9 mouse cellular contexts compared by ENCODE assay signal in the genomic region with DNA sequence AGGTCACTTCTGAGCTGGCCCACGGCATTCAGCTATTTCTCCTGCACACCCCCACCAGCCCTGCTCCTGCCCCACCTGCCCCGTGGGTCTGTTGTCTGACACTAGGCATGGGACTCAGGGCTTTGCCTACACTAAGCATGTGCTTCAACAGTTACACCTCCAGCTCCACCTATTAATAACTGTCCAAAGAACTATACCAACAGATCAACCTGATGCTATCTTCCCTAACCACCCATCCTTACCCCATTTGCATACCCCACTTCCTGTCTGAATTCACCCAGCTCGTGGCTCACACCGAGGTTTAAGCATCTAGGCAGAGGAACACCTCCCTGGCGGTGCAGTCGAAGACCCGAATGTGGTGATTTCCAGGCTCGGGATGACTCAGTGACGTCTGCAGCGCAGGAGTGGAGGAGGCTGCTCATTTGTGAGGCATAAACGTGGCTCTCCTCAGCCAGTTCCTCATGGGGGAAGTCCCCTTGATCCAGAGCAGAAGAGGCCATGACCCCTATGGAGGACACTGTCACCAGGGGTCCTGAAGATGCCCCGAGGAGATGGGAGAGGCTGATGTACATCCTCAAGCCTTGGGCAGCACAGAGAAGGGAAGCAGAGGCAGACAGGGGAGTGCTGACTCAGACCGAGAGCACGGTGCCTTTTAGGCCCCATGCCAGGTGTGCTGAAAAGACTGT. TPM values are rescaled to one million over a fixed set of nuclear protein-coding genes. Genes with fewer than 3 reads are reported as not detected.
DNase-seq lines count a peak whose midpoint lies in the region; ATAC-seq and TF ChIP-seq lines count a peak whose summit lies in the region.
"Had no signal": no experiment of that assay in that cellular context is flagged by ENCODE, and none has a peak within 500 bp of the region (broad histone marks: within the 10 kb centered on the region; RNA-seq: fewer than 3 reads in every experiment).

No protein-coding gene starts in this region.

- no peak overlapping the region for H3K4me2 ChIP-seq in heart, embryonic 15.5 days
- peak overlapping the region; percentile 64 for H3K4me2 ChIP-seq in CH12.LX (ENCODE audit: insufficient read depth, low read depth, poor library complexity, severe bottlenecking)
- no peak overlapping the region for H3K4me2 ChIP-seq in intestine, postnatal 0 days (replicated peaks; ENCODE audit: low read depth)
- H3K4me2 ChIP-seq: hindbrain, embryonic 15.5 days had no signal

- TF ChIP-seq EP300 in CH12.LX (IDR thresholded peaks at IDR 0.05; ENCODE audit: low read length): peak; percentile 96

- no peaks in the 10 kb centered on the region for H3K9me3 ChIP-seq in heart, embryonic 15.5 days (replicated peaks)
- no peaks in the 10 kb centered on the region for H3K9me3 ChIP-seq in CH12.LX (replicated peaks; ENCODE audit: low read length)
- no peaks in the 10 kb centered on the region for H3K9me3 ChIP-seq in intestine, postnatal 0 days (ENCODE audit: control insufficient read depth)
- H3K9me3 ChIP-seq: hindbrain, embryonic 15.5 days had no signal

- no peaks in the 10 kb centered on the region for H3K27me3 ChIP-seq in heart, embryonic 15.5 days
- H3K27me3 ChIP-seq in CH12.LX (replicated peaks): no peaks in the 10 kb centered on the region
- no peaks in the 10 kb centered on the region for H3K27me3 ChIP-seq in intestine, postnatal 0 days (replicated peaks; ENCODE audit: control insufficient read depth, insufficient read depth, low read length)
- H3K27me3 ChIP-seq: hindbrain, embryonic 15.5 days had no signal

- intact Hi-C loops in heart, postnatal 36 days (cut with DNase I): no loop called here

- H3K4me1 ChIP-seq in heart, embryonic 15.5 days (replicated peaks): peaks cover 9% of the 10 kb centered on the region; the same call in 1 of the 2 replicates
- peaks cover 56 to 90% of the 10 kb centered on the region in 2 experiments for H3K4me1 ChIP-seq in CH12.LX (ENCODE audit: control insufficient read depth in 1 of 2, insufficient read depth in 2 of 2)
- H3K4me1 ChIP-seq in intestine, postnatal 0 days (replicated peaks; ENCODE audit: control insufficient read depth, insufficient read depth, low read length): 0 out of 2 replicates have a peak, but pooled peaks cover 3% of the 10 kb centered on the region
- H3K4me1 ChIP-seq: hindbrain, embryonic 15.5 days had no signal

- no peak overlapping the region for H3K4me3 ChIP-seq in heart, embryonic 15.5 days
- peak overlapping the region in 2 of 3 experiments; percentile 14 to 29 for H3K4me3 ChIP-seq in CH12.LX (replicated peaks in 1 of 3; ENCODE audit: low read depth in 2 of 3, low read length in 2 of 3, poor library complexity in 1 of 3)
- no peak overlapping the region for H3K4me3 ChIP-seq in intestine, postnatal 0 days (ENCODE audit: low read depth, low read length)
- H3K4me3 ChIP-seq: hindbrain, embryonic 15.5 days had no signal

- WGBS in heart, embryonic 15.5 days: 46% methylated on average over 14 of the region's 14 CpGs
- WGBS in intestine, postnatal 0 days: 56% methylated on average over 14 of the region's 14 CpGs

- no peak for TF ChIP-seq CTCF in CH12.LX (conservative IDR thresholded peaks at IDR 0.05 in 1 of 2, IDR thresholded peaks at IDR 0.05 in 1 of 2; ENCODE audit: low read depth in 2 of 2, low read length in 2 of 2)
- TF ChIP-seq CTCF in intestine, postnatal 0 days (IDR thresholded peaks at IDR 0.05; ENCODE audit: low read depth): no peak

- dilution Hi-C loops in CH12.LX (cut with MboI; ENCODE audit: extremely low pct_ligation_motif_present, extremely low pct_unique_long_range_greater_than_20kb, low sequenced_read_pairs): no loop called here

- TF ChIP-seq RAD21 in CH12.LX (IDR thresholded peaks at IDR 0.05; ENCODE audit: low read depth, low read length): no peak; the same call in none of the 2 replicates

- TF ChIP-seq POLR2A in CH12.LX (IDR thresholded peaks at IDR 0.05; ENCODE audit: low read depth, low read length): peak; percentile 75

- H3K9ac ChIP-seq in heart, embryonic 15.5 days: no peak overlapping the region
- H3K9ac ChIP-seq in CH12.LX (ENCODE audit: insufficient read depth, low read depth): peak overlapping the region; percentile 41
- H3K9ac ChIP-seq in intestine, postnatal 0 days (ENCODE audit: low read depth, low read length): no peak overlapping the region
- H3K9ac ChIP-seq: hindbrain, embryonic 15.5 days had no signal

- in situ Hi-C loops in CH12.LX (cut with MboI; ENCODE audit: low pct_ligation_motif_present, low pct_unique_long_range_greater_than_20kb, low sequenced_read_pairs): loop anchor here (5.0 to 25.0 kb wide), 3 partner anchors 71 to 771 kb away; a partner anchor contains a TSS

- 0 out of 2 replicates have a peak, but pooled peaks have one; percentile 16 for ATAC-seq in heart, embryonic 15.5 days (replicated peaks; ENCODE audit: insufficient number of reproducible peaks, insufficient read depth, low FRiP score, low read depth)
- peak; percentile 68 for ATAC-seq in granulocyte monocyte progenitor cell, adult 5-6 weeks (replicated peaks; ENCODE audit: poor library complexity, severe bottlenecking)
- ATAC-seq in intestine, postnatal 0 days: no peak

- peaks cover 14% of the 10 kb centered on the region; the same call in 1 of the 2 replicates for H3K36me3 ChIP-seq in heart, embryonic 15.5 days
- H3K36me3 ChIP-seq in CH12.LX (replicated peaks in 1 of 2; ENCODE audit: control insufficient read depth in 1 of 2, insufficient read depth in 1 of 2, low read length in 1 of 2): peaks cover 13 to 17% of the 10 kb centered on the region in 2 experiments
- H3K36me3 ChIP-seq in intestine, postnatal 0 days (ENCODE audit: control insufficient read depth, insufficient read depth): peaks cover 20% of the 10 kb centered on the region; the same call in 1 of the 2 replicates

- no peak for DNase-seq in heart, postnatal 36 days
- DNase-seq in CH12.LX (ENCODE audit: extremely low read depth): peak; percentile 100
- peak; percentile 34 to 60 for DNase-seq in spleen, postnatal 10 days (ENCODE audit: low spot score in 2 of 2)
- DNase-seq in cerebellum, adult 11-12 months: no peak
- DNase-seq in adrenal gland, adult 18-20 months (ENCODE audit: low spot score in 2 of 2): no peak

- no peak overlapping the region for H3K27ac ChIP-seq in heart, embryonic 15.5 days
- H3K27ac ChIP-seq in CH12.LX (ENCODE audit: insufficient read depth, low read depth): peak overlapping the region; percentile 98
- no peak overlapping the region for H3K27ac ChIP-seq in intestine, postnatal 0 days (ENCODE audit: low read depth, low read length)
- H3K27ac ChIP-seq: hindbrain, embryonic 15.5 days had no signal

- peaks cover 12% of the 10 kb centered on the region for H3K79me2 ChIP-seq in CH12.LX (replicated peaks; ENCODE audit: control insufficient read depth, extremely low read depth, insufficient read depth, poor library complexity, severe bottlenecking)

TF ChIP-seq in CH12.LX, 34 proteins besides CTCF, POLR2A, EP300 and RAD21 (continues in another document):
- TF ChIP-seq JUN (IDR thresholded peaks at IDR 0.05; ENCODE audit: insufficient read depth, low read depth, low read length) (peak; percentile 85), MAX (IDR thresholded peaks at IDR 0.05; ENCODE audit: low read length) (peak; percentile 98), KAT2A (IDR thresholded peaks at IDR 0.05; ENCODE audit: insufficient replicate concordance, low read length) (no peak), SIN3A (IDR thresholded peaks at IDR 0.05; ENCODE audit: low read length) (peak; percentile 37; the same call in 1 of the 2 replicates)

RNA-seq across cellular contexts. Expression of a gene that starts 13.0 kb away (rescaled TPM):
- polyA plus RNA-seq in heart, embryonic 15.5 days (2015; fragmentation: Nextera tagmentation; extraction: Ambion mirVana): 47.7 and 48.8 TPM in 2 replicates
- total RNA-seq in heart, postnatal 36 days (2021): 10 to 100 TPM; 35.5 to 38.8 TPM
- 277 and 312 TPM in 2 replicates for total RNA-seq in CH12.LX (2012; rRNA removed)
- 278 and 294 TPM in 2 replicates for total RNA-seq in CH12.LX (2014; rRNA removed)
- 374 and 398 TPM in 2 replicates for polyA plus RNA-seq in CH12.LX (2012; ENCODE audit: insufficient read length, low read depth)
- 21.9 and 26.1 TPM in 2 replicates for total RNA-seq in granulocyte monocyte progenitor cell, adult 5-6 weeks (2014; fragmentation: Nextera tagmentation)
- 12.8 and 21.6 TPM in 2 replicates for total RNA-seq in granulocyte monocyte progenitor cell, adult 5-6 weeks (2017)
- 100 to 1,000 TPM; 108 to 204 TPM for total RNA-seq in adrenal gland, adult 18-20 months (2021)
- 19.1 and 19.5 TPM in 2 replicates for polyA plus RNA-seq in intestine, postnatal 0 days (2015; fragmentation: Nextera tagmentation; extraction: Ambion mirVana)

RNA-seq across cellular contexts. Expression of a gene that starts 28.4 kb away (rescaled TPM):
- 30.2 and 34.5 TPM in 2 replicates for polyA plus RNA-seq in heart, embryonic 15.5 days (2015; fragmentation: Nextera tagmentation; extraction: Ambion mirVana)
- 10 to 100 TPM; 47.3 to 53.8 TPM for total RNA-seq in heart, postnatal 36 days (2021)
- total RNA-seq in CH12.LX (2012; rRNA removed): 143 and 177 TPM in 2 replicates
- 160 and 174 TPM in 2 replicates for total RNA-seq in CH12.LX (2014; rRNA removed)
- polyA plus RNA-seq in CH12.LX (2012; ENCODE audit: insufficient read length, low read depth): 131 and 143 TPM in 2 replicates
- 18.9 and 32.1 TPM in 2 replicates for total RNA-seq in granulocyte monocyte progenitor cell, adult 5-6 weeks (2014; fragmentation: Nextera tagmentation)
- 17.5 and 29.5 TPM in 2 replicates for total RNA-seq in granulocyte monocyte progenitor cell, adult 5-6 weeks (2017)
- 100 to 1,000 TPM in 1 of 2 experiments, 10 to 100 TPM in 1; 85.4 to 145 TPM for total RNA-seq in adrenal gland, adult 18-20 months (2021)
- polyA plus RNA-seq in intestine, postnatal 0 days (2015; fragmentation: Nextera tagmentation; extraction: Ambion mirVana): 43.0 and 48.9 TPM in 2 replicates

RNA-seq across cellular contexts. Expression of a gene that starts 37.3 kb away (rescaled TPM):
- polyA plus RNA-seq in heart, embryonic 15.5 days (2015; fragmentation: Nextera tagmentation; extraction: Ambion mirVana): 13.7 and 16.3 TPM in 2 replicates
- total RNA-seq in heart, postnatal 36 days (2021): 10 to 100 TPM; 18.0 to 21.3 TPM
- total RNA-seq in CH12.LX (2012; rRNA removed) (18.7 and 22.6 TPM in 2 replicates), CH12.LX (2014; rRNA removed) (7.7 TPM in 2 replicates)
- 37.2 and 39.8 TPM in 2 replicates for polyA plus RNA-seq in CH12.LX (2012; ENCODE audit: insufficient read length, low read depth)
- 34.1 and 43.3 TPM in 2 replicates for total RNA-seq in granulocyte monocyte progenitor cell, adult 5-6 weeks (2014; fragmentation: Nextera tagmentation)
- 28.2 and 31.8 TPM in 2 replicates for total RNA-seq in granulocyte monocyte progenitor cell, adult 5-6 weeks (2017)
- 10 to 100 TPM; 25.6 to 27.0 TPM for total RNA-seq in adrenal gland, adult 18-20 months (2021)
- 5.7 and 5.8 TPM in 2 replicates for polyA plus RNA-seq in intestine, postnatal 0 days (2015; fragmentation: Nextera tagmentation; extraction: Ambion mirVana)

RNA-seq across cellular contexts. Expression of a gene that starts 37.4 kb away (rescaled TPM):
- 76.2 and 80.1 TPM in 2 replicates for polyA plus RNA-seq in heart, embryonic 15.5 days (2015; fragmentation: Nextera tagmentation; extraction: Ambion mirVana)
- 10 to 100 TPM; 80.1 to 85.7 TPM for total RNA-seq in heart, postnatal 36 days (2021)
- total RNA-seq in CH12.LX (2012; rRNA removed): 172 and 217 TPM in 2 replicates
- total RNA-seq in CH12.LX (2014; rRNA removed): 154 and 168 TPM in 2 replicates
- 157 and 184 TPM in 2 replicates for polyA plus RNA-seq in CH12.LX (2012; ENCODE audit: insufficient read length, low read depth)
- total RNA-seq in granulocyte monocyte progenitor cell, adult 5-6 weeks (2014; fragmentation: Nextera tagmentation): 49.9 and 57.2 TPM in 2 replicates
- total RNA-seq in granulocyte monocyte progenitor cell, adult 5-6 weeks (2017): 46.9 and 63.8 TPM in 2 replicates
- total RNA-seq in adrenal gland, adult 18-20 months (2021): 100 to 1,000 TPM; 105 to 107 TPM
- 51.6 and 52.2 TPM in 2 replicates for polyA plus RNA-seq in intestine, postnatal 0 days (2015; fragmentation: Nextera tagmentation; extraction: Ambion mirVana)

Comparison
In these comparisons a context has a peak if more than half of its experiments do, and no peak if none do; other contexts are left out.
1. H3K4me3 ChIP-seq: peak in CH12.LX (2 of 3); none in heart, embryonic 15.5 days (single experiment) and intestine, postnatal 0 days (single experiment).
2. DNase-seq: peak in CH12.LX (single experiment) and spleen, postnatal 10 days (2 of 2); none in heart, postnatal 36 days (0 of 2), cerebellum, adult 11-12 months (single experiment) and adrenal gland, adult 18-20 months (0 of 2).